Mouse (Mus musculus): ENCODE results near the gene Gna11. TPM values are rescaled to one million over a fixed set of nuclear protein-coding genes. Genes with fewer than 3 reads are reported as not detected.

Gene Gna11
- total RNA-seq (2021), result 10 to 100 TPM; 63.8 to 72.7 TPM
- long read RNA-seq, experiment 1, transcript Gna11-201 (7 exons, 3,414 nt), result major isoform, 83 of 148 reads
- long read RNA-seq, experiment 1, partial matches to known transcripts, result 3 of 148 reads
- long read RNA-seq, experiment 1, other reads (novel, unspliced or antisense), result 62 of 148 reads
- long read RNA-seq, experiment 2, transcript Gna11-201 (7 exons, 3,414 nt), result major isoform, 94 of 116 reads
- long read RNA-seq, experiment 2, partial matches to known transcripts, result 18 of 116 reads
- long read RNA-seq, experiment 2, other reads (novel, unspliced or antisense), result 4 of 116 reads

DNA sequence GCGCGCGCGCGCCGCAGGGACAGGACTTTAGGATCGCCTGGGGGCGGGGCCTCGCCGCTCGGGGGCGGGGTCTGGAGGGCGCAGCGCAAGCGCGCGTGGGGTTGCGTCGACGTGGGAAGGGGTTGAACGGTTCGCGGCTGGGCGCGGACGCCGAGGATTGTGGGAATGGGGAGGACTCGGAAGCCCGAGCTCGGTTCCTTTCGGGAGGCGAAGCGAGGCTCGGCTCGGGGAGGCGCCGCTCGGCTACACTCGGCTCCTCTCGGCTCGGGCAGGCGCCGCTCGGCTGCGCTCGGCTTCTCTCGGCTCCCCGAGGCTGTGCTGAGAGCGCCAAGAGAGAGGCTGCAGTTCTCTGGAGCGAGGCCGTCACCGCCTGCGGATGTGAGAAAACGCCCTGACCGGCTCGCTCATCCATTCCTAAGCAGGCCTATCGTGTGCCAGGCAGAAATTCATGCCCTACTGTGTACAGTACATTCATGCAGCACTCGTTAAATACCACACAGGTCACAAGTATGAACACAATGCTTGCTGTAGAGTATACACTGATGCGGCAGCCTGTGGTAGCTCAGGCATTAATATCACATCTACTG is at the start of gene Gna11:
Gene Gna11 (minus strand): TSS at position 30 of the 587 bp plus-strand sequence.
- DNase-seq, result peak; percentile 100

DNA sequence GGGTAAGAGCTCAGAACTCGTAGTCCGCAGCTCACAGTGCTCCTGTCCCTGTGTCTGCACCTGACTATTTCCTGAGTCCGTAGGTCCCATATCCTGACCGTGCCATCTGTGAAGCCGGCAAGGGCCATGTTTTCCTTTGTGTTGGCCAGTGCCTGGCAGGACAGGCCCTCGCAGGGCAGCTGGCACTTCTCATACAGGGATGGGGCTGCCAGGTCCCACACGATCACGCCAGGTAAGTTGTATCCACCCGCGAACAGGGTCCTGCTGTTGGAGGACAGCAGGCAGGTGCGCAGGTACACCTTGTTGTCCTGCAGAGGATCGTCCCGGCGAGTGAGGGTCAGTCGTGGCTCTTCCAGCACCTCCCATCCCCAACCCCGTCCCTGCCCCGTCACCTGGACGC is 48.9 kb upstream of the Gna11 start:
- DNase-seq, result no peak

DNA sequence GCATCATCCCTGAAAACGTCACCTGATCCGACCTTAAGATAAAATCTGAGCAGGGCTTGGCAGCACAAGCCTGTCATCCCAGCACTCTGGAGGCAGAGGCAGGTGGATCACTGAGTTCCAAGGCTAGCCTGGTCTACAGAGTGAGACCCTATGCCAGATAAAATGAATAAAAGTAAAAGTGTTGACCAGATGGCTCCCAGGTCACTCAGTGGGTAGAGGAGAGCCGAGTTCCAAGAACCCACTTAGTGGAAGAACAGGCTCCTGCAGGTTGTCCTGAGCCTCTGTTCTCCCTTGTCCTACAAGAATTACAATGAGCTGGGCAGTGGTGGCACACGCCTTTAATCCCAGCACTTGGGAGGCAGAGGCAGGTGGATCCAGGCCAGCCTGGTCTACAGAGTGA is 48.2 kb upstream of the Gna11 start:
- no peak for DNase-seq

DNA sequence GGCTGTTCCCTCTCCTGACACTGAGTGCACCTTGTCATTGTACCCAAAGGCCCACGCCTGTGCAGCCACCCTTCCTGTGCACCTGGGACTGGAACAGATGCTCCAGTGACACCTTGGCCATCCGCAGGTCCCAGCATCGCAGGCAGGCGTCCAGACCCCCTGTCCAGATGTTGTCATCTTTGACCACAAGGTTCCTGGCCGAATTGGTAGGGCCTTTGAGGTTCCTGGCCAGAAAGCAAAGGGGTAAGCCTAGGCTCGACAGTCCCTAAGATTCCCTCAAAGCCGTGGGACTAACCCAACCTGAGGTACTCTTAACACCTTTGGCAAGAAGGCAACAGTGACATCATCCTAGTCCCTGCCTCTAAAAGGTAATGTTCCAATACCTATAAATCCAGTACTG is 47.6 kb upstream of the Gna11 start:
- no peak for DNase-seq

DNA sequence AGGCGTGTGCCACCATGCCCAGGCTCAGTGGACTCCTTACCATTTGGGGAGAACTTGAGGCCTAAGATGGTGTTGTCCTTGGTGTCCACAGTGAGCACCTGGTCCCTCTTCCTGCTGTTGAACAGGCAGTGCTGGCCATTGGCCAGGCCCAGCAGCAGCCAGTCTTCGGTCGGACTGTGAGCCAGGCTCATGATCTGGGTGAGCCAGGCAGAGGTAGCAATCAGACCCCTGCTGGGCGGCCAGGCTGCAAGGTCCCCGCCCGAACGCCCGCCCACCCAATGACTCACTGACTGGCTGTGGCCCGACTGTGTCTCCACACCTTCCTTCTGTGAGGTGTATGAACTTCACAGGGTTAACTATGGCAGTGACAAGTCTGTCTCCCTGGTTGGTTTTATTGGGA is 46.9 kb upstream of the Gna11 start:
- no peak for DNase-seq

DNA sequence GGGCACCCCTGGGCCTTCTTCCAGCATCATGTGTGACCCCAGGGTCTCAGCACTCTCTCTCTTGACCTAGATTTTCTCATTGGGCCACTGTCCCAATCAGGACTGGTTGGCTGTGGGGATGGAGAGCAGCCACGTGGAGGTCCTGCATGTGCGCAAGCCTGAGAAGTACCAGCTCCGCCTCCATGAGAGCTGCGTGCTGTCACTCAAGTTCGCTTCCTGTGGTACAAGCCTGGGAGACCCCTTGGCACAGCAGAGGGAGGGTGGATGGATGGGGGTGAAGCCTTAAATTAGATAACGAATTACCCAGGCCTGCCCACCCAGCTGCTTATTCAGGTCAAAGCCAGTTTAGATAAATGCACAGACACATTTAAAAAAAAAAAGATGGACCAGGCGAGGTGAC is 43.7 kb upstream of the Gna11 start:
- DNase-seq, result no peak

DNA sequence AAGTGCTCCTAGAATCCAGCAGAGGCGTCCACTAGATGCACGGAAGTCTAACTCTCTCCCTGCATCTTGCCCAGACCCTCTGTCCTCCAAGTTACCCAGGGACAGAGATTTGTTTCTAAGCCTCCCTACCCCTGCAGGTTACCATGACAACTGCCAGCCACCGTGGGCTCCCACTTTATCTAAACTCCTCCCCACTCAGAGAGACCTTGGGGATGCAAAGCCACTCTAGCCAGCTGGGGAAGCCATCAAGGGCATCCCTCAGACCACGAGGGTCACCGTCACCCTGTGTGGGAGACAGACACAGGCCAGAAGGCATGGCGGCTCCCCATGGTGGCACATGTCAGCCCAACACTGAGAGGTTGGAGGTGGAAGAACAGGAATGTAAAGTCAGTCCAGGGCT is 38.4 kb upstream of the Gna11 start:
- DNase-seq, result no peak

DNA sequence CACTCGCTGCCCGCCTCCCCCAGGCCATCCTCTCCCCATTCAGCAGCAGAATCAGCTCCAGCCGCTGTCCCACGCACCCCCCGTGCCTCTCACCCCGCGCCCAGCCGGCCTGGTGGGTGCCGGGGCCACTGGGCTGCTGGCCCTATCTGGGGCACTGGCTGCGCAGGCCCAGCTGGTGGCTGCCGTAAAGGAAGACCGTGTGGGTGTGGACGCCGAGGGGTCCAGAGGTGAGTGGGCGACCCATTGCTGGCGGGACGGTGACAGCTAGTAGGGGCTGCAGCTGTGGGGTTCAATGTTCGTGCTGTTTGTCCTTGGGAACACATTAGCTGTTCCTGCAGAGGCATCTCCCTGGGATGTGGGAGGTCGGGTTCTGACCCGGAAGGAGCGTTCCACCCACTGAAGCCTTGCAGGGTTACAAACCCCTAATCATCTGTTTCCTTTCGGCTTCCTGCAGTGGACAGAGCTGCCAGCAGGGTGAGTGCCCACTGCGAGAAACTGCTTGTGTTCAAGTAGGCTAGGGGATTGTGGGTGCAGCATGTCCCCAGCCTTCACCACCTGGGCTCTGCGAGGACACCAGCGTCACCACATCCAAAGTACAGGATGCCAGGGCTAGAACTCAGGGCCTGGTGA is 35.6 kb upstream of the Gna11 start:
- no peak for DNase-seq

DNA sequence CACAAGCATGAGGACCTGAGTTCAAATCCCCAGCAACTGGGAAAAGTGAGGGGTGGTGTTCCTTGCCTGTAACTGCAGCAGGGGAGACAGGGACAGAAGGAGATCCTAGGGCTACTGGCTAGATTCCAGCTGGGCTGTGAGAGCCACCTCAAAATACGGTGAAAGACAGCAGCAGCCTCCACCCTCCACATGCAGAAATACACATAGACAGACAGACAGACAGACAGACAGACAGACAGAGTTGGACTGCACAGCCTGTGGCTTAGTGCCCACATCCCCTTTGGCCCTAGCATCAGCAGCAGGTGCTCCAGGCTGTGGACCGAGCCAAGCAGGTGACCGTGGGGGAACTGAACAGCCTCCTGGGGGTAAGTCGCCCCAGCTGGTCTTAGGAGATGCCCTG is 35.0 kb upstream of the Gna11 start:
- no peak for DNase-seq

DNA sequence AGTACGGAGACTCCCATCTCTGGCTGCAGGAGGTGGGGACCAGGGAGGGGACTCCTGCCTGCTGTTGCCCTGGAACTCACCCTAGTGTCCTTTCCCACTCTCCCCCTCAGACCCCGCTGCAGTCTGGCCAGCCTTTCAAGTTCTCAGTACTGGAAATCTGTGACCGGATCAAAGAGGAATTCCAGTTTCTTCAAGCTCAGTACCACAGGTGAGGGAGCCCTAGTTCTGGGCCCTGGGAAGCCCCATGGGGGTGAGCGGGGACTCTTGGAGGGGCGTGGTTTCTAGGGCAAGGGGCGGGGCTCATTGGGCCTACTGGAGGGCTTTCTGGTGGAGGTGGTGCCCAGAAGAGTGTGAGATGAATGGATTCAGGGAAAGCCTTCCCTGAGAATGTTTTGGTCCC is 30.7 kb upstream of the Gna11 start:
- no peak for DNase-seq

DNA sequence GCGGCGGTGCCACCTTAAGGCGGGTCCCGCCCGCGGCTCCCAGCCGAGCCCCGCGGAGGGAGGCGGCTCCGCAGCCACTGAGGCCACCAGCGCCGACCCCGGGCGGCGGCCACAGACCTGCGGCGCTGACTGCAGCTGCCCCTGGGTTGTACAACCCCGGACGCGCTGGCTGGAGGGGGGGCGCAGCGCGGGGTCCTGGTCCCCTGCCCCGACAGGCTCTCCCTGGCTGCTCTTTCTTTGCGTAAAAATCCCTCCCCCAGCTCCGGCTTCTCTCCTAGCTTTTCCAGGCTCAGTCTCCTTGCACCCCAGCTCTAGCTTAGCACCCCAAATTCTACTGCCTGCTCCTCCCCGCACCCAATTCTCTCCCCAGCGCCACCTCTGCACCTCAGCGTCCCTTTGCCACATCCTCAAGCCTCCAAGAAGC is 30.2 kb upstream of the Gna11 start:
- DNase-seq, result peak; percentile 72

DNA sequence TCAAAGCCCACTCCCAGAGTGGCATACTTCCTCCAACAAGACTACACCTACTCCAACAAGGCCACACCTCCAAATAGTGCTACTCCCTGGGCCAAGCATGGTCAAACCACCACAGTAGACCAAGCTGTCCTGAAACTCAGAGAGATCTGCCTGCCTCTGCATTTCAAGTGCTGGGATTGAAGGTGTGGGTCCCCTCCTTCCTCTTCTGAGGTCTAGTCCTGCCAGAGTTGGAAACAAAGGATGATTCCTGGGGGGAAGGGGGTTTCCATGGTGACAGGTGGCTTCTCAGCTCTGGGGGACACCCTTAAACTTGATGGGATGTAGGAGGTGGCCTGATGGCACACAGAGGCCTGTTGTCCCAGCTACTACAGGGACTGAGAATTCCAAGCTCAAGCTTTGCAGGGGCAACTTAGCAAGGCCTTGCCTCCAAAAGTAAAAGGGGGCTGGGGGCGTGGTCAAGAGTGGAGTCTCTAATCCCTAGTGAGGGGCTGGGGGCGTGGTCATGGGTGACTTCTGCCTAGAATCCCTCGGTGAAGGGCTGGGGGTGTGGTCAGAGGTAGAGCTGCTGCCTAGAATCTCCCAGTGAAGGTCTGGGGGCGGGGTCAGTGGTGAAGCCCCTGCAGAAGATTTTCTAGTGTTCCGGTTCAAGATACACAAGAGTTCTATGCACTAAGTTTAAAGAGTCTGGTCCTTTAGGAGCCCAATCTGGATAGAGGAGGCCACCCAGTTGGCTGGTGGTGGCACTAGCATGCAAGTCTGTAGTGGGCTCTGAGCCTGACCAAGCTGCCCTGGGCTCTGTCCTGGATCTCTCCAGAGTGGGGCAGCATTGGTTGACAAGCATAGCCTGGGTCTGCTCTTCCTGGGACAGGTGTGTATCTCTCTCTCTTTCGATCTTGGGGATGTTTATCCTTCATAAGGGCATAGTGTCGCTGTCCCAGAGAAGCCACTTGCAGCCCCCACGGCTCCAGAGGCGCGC is 29.4 kb upstream of the Gna11 start, which contains the start of gene Tle2:
Gene Tle2 (plus strand): TSS at position 481 of the 976 bp plus-strand sequence.
- no peak for DNase-seq

DNA sequence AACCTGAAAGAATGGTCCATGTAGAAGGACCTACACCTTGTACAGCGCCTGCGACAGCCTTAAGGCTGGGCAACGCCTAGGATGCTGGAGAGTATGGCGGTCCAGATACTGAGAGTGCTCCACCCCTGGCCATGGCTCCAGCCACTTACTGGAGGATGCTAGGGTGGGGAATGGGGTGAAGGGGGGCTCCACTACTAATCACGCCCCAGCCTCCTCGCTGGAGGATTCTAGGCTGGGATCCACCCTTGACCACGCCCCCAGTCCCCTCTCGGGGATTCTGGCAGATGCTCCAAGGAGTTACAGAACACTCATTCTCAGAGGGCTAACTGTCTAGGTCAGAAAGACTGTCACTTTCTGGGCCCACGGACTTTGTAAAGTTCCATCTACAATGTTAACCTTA is 28.0 kb upstream of the Gna11 start:
- DNase-seq, result no peak

DNA sequence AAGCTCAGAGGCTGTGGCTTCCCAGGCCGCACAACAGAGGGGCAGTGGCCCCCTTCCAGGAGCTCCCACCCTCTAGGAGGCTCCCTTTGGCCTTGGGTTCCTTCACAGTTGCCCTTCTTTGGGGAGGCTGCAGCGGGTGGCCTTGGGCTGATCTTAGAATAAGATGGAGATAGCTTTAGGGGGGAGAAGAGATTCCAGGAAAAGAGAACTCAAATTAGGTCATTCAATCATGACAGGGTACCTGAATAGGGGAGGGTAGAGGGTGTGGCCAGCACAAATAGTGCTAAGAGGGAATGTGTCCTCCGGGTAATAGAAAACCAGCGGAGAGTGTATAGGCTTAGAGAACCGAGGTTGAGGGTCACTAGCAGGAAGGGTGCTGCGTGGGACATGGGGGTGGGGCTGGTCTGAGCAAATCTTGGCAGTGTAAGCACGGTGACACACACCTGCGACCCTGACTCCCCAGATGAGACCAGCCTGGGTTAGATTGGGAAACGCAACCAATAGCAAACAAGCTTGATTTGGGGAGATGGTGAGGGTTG is 27.2 kb upstream of the Gna11 start:
- DNase-seq, result peak; percentile 53

DNA sequence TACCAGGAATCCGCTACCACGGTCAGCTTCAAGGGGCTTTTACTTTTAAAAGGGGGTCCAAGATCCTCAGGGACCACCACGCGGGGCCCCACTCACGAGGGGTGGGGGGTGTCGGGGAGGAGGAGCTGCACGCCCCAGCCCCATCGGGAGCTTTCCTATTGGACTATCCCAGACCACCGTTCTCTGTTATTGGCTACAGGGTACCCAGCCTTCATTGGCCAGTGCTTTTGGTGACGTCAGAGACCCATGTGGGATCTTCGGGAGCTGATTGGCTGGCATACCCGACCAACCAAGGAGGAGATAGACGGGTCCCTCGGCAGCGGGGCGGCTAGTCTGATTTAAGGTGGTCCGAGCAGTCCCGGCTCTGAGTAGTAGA is 26.5 kb upstream of the Gna11 start:
- DNase-seq, result peak; percentile 99

DNA sequence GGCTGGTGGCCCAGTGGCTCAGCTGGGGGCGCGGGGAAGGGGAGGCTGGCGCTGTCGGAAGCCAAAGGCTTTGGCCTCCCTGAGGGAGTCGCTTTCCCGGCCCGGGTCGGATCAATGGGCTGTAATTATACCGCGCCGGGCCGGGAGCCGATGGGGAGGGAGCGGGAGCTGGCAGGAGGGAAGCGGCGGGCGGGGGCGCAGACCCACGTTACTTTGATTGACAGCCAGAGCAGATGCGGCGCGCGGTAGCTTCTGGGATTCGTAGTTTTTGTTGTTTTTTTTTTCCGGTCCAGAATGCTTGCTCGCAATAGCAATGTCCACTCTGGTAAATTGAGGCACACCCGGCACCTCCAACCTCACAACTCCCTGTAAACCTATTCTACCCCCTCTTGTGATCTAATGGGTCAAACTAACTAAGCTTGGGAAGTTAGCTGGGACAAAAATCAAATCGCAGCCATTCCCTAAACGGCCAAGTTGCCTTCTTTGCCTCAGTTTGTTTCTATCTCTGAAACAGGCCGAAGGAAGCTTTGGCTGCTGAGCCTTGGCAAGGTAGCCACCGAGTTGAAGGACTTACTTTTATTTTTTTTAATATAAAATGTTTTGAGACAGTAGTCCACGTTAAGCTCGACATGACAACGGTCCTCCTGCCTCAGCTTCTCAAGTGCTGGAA is 26.0 kb upstream of the Gna11 start:
- DNase-seq, result peak; percentile 95

DNA sequence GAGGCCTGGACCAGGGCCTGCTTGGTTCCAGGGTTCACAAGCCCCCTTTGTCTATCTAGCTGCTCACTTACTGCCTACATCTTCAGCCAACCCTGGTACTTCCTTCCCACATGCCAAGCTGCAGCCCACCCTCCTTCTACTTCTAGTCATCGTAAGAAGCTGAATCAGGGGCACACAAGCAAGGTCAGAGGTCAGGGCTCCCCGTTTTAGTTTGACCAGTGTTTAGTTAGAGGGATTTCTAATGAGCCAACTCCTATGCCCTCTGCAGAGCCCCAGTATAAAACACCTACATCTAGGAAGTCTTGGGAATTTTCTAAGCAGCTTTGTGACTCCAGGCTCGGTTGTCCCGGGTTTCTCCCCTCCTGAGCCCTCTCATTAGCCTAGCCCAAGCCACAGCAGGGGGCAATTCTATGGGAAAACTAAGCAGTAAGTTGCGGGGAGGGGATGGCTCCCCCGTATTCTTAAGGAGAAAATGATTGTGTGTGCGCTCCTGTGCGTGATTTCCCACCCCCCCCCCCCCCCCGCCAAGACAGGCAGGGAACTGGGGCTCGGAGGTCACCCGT is 25.3 kb upstream of the Gna11 start:
- no peak for DNase-seq

DNA sequence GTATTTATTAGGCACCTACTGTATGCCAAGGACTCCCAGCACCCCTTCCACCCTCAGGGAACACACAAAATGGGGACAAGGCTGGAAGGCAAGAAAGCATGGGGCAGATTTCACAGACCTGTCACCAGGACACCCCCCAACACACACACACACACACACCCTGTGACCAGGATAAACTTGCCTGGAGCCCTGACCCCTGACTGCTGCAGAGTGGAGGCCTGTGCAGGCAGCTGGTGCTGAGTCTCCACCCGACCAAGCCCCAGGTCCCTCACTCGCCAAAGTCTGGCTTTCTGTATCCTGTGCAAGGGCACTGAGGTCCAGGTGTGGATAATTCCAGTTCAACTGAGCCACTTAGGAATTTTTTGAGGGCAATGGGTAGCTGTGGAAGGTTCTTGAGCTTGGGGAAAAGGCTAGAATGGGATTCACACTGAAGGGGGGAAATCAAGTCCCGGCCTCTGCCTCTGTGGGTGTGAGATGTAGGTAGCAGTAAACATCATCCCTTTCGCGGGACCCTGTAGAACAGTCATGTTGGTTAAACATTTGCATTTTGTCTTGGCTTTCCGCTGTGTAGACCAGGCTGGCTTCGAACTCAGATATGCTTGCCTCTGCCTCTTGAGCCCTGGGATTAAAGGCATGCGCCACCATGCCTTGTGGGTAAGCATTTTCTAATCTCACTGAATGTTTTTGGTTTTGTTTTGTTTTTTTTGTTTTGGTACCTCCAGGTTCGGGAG is 24.7 kb upstream of the Gna11 start:
- no peak for DNase-seq

DNA sequence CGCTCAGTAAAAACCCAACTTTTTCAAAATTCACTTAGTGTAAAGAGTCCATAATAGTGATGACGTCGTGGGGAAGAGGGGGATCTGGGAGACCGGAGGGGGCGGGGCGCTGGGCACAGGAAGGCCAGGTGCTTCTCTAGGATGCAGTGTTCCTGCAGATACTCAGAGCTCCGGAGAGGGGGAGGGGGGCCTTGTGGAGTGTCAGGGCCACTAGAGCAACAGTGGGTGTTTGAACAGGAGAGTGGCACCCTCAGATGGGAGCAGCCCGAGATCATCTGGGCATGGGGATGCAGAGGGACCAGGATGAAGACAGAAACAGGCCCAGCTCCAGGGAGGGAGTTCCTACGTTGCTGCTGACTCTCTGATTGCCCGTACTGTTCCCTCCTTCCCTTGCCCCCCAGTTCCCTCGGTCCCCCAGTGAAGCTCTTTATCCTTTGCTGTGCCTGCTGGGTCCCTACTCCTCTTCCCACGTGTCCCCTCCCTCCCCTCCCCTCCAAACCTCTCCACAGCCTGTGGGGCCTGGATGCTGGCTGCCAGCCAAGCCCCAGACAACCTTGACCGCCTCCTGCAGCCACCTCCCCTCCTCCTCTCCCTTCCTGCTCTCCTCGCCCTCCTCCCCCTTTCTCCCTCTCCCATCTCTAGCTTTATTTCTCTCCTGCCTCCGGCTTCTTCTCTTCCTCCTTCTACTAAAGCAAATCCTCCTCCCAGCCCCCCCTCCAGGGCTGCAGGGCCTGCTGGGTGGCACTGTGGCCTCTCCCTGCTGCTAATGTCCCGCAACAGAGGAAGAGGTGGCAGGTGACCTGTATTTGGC is 23.6 kb upstream of the Gna11 start:
- DNase-seq, result peak; percentile 83

Data from adrenal gland, postnatal 10 days (tissue).